Mouse (Mus musculus): ENCODE data around the gene Krt83.

Gene Krt83

GRCm38 (mm10) chr15:101472952-101473528, 18.3 kb downstream of the Krt83 start, which contains the start of gene Krt86:
Gene Krt86 (plus strand): TSS chr15:101473478.
- no peak for DNase-seq

DNA sequence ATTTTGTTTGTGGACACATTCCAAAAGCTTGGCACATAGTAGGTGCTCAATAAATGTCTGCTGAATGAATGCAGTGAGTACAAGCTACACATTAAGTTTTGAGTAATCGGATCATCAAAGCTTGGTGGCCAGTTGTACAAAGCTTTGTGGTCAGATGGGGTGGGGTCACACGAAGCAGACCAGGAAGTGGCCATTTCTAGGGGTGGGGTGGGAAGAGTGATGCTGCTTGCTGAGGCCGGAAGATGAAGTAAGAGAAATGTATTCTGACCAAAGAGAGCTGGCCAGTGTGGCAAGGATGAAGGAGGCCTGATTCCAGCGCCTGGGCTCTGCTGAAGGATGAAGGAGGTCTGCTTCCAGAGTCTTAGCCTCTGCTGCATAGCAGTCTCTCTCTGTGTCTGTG, 22.2 kb downstream of the Krt83 start:
- DNase-seq = no peak

DNA sequence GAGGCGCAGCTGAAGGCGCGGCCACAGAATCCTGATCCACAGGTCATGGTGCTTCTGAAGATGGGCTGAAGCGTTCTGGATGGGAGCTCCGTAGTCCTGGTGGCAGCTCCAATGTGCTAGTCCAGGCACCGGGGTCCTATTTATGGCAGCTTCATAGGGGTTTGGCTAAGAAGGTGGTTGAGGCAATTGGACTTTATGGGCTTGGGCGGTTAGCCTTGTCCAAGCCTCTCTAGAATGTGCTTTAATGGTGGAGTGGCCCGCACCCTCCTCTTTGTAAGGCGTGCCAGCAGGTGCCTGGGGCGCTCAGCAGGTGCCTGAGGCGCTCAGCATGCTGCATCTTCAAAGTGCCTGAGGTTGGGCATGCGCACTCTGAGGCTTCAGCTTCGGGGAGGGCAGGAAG, 27.7 kb downstream of the Krt83 start, which contains the start of gene Krt81:
Gene Krt81 (minus strand): TSS at position 101 of the 400 bp plus-strand sequence.
- no peak for DNase-seq

- DNase-seq = no peak
Measured at GRCm38 (mm10) chr15:101459283-101459682, 32.0 kb downstream of the Krt83 start.

GRCm38 (mm10) chr15:101458361-101458930, 32.9 kb downstream of the Krt83 start:
- peak; percentile 19 to 21 for DNase-seq

DNA sequence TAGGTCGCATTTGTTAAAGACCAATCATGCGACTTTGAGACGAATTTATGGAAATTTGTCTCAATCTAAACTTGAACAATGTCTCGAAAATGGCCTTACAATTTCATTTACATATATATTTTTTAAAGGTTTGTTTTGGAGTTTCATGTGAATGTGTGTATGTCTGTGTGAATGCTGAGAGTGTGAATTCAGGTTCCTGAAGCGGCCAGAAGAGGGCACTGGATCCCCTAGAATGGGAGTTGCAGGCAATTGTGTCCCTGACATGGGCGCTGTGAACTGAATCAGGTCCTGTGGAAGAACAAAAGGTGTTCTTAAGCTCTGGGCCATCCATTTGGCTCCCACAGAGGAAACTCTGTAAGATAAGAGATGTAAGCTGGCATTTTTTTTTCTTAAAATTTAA, 35.4 kb downstream of the Krt83 start:
- no peak for DNase-seq

GRCm38 (mm10) chr15:101455292-101455691, 36.0 kb downstream of the Krt83 start:
- DNase-seq = peak; percentile 11 to 30

DNA sequence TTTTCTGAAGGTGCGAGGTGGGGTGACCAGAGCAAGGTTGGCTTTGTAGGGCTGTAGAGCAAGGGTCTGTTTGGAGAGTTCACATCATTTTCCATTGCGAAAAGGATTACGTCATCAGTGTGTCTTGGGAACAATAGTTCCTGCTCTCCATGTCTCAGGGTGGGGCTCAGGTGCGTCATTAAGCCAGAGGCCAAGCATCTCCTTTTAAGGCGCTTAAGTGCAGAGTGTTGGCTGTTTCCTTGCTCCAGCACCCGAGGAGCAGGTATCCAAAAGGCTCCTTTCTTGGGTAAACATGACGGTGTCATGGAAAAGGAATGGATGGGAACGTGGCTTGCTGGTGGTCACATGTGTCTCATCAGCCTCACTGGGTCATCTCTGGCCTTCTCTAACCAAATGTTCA, 36.5 kb downstream of the Krt83 start:
- DNase-seq = no peak

- DNase-seq = peak; percentile 50 to 79
Measured at GRCm38 (mm10) chr15:101453093-101453736, 38.1 kb downstream of the Krt83 start.

DNA sequence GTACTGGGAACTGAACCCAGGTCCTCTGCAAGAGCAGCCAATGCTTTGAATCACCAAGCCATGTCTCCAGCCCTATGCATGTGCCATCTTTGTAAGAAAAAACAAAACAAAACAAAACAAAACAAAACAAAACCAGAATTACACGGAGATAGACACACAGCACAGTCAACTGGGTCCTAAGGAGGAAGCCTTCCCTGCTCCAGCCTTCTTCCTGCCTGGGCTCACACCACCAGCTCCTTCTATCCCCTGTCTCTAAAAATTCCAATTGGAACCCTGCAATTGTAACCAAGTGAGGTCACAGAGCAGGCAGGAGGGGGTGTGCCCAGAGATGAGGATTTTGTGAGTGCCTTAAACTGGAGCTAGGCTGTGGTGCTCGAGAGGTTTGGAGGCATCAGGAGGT, 43.9 kb downstream of the Krt83 start, which contains the start of gene Krt88:
Gene Krt88 (plus strand): TSS at position 301 of the 400 bp plus-strand sequence.
- no peak for DNase-seq

DNA sequence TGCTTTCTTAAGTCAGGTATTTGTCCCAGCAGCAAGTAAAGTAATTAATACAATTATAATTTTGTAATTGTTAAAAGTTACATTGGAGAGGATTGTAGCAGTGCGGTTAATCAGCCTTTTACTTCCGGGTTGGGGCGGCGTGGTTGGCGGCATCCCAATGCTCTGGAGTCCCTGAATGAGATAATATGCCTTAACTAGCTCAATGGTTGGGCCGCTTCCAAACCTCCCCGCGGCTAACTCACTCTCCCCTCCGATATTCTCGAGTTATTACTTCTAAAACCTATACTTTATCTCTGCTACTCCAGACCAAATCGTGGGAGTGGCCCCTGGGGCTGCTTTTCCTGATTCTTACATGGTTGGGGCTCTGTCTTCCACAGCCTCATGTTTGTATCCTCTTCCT, 44.7 kb downstream of the Krt83 start:
- no peak for DNase-seq

DNA sequence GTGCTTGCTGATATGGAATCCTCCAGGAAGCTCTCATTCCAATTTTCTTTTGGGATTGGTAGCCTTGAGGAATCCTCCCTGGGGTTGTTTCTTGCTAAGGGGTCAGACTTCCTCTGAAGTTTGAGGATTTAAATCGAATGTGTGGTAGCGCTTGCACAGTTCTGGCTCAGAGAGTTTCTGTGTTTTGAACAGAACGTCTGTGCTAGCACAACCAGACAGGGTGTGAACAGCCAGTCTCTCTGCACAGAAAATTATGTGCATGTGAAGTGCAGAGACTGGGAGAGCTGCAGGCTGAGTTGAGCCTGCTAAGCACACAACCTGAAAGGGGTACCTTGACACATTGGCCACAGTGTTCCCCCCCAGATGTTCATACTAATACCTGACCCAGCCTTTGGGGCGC, 50.5 kb downstream of the Krt83 start:
- DNase-seq = no peak

- DNase-seq = no peak
Measured at GRCm38 (mm10) chr15:101438555-101438954, 52.8 kb downstream of the Krt83 start, which contains the start of gene Krt87. Gene Krt87 (minus strand): TSS chr15:101438804.

DNA sequence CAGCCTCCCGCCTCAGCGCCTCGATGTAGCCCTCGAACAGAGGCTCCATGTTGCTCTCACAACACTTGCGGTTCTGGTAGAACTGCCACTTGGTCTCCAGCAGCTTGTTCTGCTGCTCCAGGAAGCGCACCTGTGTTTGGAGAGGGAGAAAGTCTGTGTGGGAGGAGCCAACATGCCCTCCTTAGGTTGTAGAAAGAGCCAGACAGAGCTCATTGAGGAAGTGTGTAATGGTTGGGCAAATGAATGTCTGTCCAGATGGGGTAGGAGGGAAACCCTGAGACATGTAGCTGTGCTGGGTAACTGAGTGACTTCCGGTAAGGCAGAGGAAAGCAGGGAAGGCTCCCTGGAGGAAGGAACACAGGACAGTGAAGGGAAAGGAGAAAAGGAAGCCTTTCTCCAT, 54.7 kb downstream of the Krt83 start:
- DNase-seq = no peak

All from kidney, adult 8-10 months (tissue).